Mouse (Mus musculus): ENCODE results near the gene Man2a2. TPM values are rescaled to one million over a fixed set of nuclear protein-coding genes. Genes with fewer than 3 reads are reported as not detected.

Man2a2 gene
- 110 TPM for total RNA-seq (2023)

GRCm38 (mm10) chr7:80371041-80371751, at the start of gene Man2a2:
Gene Man2a2, minus strand, starts transcription at chr7:80371375.

DNA sequence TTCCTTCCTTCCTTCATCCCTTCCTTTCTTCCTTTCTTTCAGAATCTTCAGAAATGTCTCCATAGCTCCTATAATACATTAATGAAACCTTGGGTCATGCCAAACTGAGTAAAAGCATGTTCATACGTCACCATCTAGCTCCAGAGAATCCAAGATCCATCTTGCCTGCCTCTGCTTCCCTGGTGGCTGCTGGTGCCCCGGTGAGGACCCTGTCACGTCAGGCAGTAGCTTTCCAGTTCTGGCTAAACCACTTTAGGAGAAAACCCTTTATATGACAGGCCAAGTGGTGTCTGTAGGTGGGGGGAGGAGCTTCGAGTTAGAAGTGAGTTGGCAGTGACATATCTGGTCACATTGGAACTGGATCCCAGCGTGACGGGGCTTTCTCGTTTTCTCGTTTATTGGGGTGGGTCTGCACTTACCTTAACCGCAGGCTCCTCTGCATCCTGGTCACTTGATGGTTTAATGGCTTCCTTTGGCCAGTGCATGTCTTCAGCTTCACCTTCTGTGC, 34.1 kb upstream of the Man2a2 start, which contains the start of gene Furin:
Gene Furin (minus strand): TSS at position 249 of the 508 bp plus-strand sequence.

DNA sequence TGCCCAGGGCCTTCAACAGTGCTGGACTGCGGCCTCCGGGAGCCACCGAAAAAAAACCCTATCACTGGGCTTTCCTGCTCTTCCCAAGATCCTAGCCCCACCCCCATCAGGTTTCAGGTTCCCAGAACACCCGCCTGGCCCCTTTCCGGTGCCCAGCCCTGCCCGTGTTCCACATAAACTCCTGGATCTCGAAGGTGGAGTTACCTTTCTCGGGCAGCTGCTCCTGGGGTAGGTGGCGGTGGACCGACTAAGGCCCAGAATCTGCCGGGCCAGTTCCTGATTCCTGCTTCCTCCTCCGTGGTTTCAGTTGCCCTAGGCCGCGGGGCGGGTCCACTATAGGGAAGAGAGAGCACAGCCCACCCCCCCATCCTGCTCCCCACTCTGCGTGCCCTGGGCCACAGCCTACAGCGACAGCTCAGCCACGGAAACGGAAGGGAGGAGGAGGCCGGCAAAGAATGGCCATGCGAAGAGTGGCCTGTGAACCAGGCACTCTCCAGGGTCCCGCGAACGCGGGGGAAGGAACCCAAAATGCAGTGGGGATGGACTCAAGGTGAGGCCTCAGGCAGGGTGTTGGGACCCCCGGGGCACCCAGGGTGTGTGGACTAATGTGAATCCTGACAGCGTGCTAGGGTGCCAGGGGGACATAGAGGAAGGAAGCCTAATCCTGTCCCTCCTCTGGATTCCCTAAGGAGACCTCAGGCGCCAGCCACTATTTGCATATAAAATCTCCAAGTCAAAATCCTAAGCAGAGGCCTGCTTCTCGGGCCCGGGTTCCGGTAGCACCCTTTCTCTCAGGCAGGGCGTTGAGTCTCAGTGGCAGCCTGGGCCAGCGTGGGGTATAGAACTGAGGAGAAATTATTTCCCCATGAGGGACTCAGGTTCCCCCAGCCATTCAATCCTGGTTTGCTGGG, 16.7 kb upstream of the Man2a2 start, which contains the start of gene Fes:
Gene Fes (minus strand): TSS at position 314 of the 911 bp plus-strand sequence.

GRCm38 (mm10) chr7:80342858-80343257, 28.3 kb downstream of the Man2a2 start, which contains the start of gene Hddc3:
Gene Hddc3, plus strand, starts transcription at chr7:80343104.

GRCm38 (mm10) chr7:80340793-80341192, 30.4 kb downstream of the Man2a2 start, which contains the start of gene Unc45a:
Gene Unc45a, minus strand, starts transcription at chr7:80341005.

DNA sequence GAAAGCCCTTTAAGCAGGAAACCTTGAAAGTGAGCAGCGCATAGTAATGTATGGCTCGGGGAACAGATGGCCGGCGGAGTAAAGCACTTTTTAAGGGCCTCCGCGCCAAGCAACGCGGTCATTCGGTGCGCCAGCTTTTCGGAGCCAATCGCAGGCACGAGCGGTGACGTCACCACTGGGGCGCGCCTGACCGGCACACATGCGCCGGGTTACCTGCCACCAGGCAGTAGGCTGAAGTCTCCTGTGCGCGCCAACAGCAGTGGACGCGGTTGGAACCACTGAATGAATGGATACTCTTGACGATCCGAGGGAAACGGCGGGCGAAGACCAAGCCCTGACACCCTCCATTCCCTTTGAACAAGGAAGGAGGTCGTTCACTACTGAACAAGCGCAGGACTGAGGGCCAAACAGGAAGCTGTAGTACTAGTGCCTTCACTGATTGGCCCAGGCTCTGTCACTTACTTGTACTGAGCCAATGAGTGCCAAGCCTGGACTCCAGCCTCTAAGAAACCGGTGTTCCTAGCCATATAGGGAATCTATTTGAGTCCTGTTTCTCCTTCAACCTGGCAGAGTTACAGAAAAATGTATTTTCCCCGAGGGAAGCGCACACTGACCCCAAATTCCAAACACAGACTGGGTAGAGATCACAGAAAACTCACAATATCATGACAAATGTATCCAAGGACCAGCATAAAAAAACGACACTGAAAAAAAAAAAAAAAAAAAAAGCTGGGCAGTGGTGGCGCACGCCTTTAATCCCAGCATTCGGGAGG, 46.9 kb downstream of the Man2a2 start, which contains the start of gene Rccd1:
Gene Rccd1 (minus strand): TSS at position 412 of the 773 bp plus-strand sequence.

Other genes starting within 250 kb of the Man2a2 start
- 49.6 TPM for gene Sema4b, start 184.5 kb downstream of the Man2a2 start, total RNA-seq (2023)
- gene Cib1, start 138.6 kb downstream of the Man2a2 start, total RNA-seq (2023): 38.5 TPM
- gene Gdpgp1, start 138.5 kb downstream of the Man2a2 start, total RNA-seq (2023): 5.6 TPM
- gene Ttll13, start 125.0 kb downstream of the Man2a2 start, total RNA-seq (2023): 0.92 TPM
- gene Ngrn, start 110.2 kb downstream of the Man2a2 start, total RNA-seq (2023): 20.0 TPM
- gene Vps33b, start 101.7 kb downstream of the Man2a2 start, total RNA-seq (2023): 34.5 TPM
- 4.0 TPM for gene Prc1, start 76.9 kb downstream of the Man2a2 start, total RNA-seq (2023)
- gene Rccd1, start 46.9 kb downstream of the Man2a2 start, total RNA-seq (2023): 26.3 TPM
- 162 TPM for gene Unc45a, start 30.4 kb downstream of the Man2a2 start, total RNA-seq (2023)
- gene Hddc3, start 28.3 kb downstream of the Man2a2 start, total RNA-seq (2023): 12.5 TPM
- 12.8 TPM for gene Fes, start 16.6 kb upstream of the Man2a2 start, total RNA-seq (2023)
- gene Furin, start 34.1 kb upstream of the Man2a2 start, total RNA-seq (2023): 73.6 TPM
- gene Blm, start 163.7 kb upstream of the Man2a2 start, total RNA-seq (2023): 12.0 TPM